Mouse (Mus musculus) ES-Bruce4 (cell line): ENCODE data around the gene Hist1h3i. TPM values are rescaled to one million over a fixed set of nuclear protein-coding genes. Genes with fewer than 3 reads are reported as not detected.
"Not testable (repeated sequence)": the region's sequence is repeated elsewhere in the genome, so short reads cannot be mapped to it uniquely, and the experiment has no call there.

ENCODE experiments used
- H3K27ac ChIP-seq: 2 replicates; pipeline ENCODE4 v1.5.1; 2012; ENCODE audit warnings: low read length, inconsistent platforms; ENCODE audit not compliant: insufficient read depth
- H3K27me3 ChIP-seq: 2 replicates; pipeline ENCODE4 v1.6.1; 2012; ENCODE audit warnings: mild to moderate bottlenecking, low read length, inconsistent platforms; ENCODE audit not compliant: control insufficient read depth, poor library complexity, insufficient read depth, severe bottlenecking
- H3K36me3 ChIP-seq: 2 replicates; pipeline ENCODE4 v1.6.1; 2012; ENCODE audit warnings: inconsistent platforms, mild to moderate bottlenecking, low read length, moderate library complexity; ENCODE audit not compliant: control insufficient read depth, poor library complexity, insufficient read depth, severe bottlenecking
- H3K4me1 ChIP-seq: one replicate; pipeline ENCODE4 v1.8.1; 2011; ENCODE audit warnings: low read length; ENCODE audit not compliant: control insufficient read depth, insufficient read depth
- H3K4me3 ChIP-seq: 2 replicates; pipeline ENCODE4 v1.5.1; 2011; ENCODE audit warnings: low read depth, mild to moderate bottlenecking, low read length
- H3K9ac ChIP-seq: 2 replicates; pipeline ENCODE4 v1.6.1; 2012; ENCODE audit warnings: low read depth, mild to moderate bottlenecking, inconsistent platforms; ENCODE audit not compliant: poor library complexity, severe bottlenecking
- H3K9me3 ChIP-seq: replicated peaks from 2 replicates; pipeline ENCODE4 v1.6.1; 2012; ENCODE audit warnings: mild to moderate bottlenecking, low read length, inconsistent platforms; ENCODE audit not compliant: control insufficient read depth, poor library complexity, insufficient read depth, severe bottlenecking
- CTCF ChIP-seq: IDR thresholded peaks from one replicate; pipeline ENCODE4 v1.8.1; 2011; ENCODE audit warnings: low read depth, low read length
- EP300 ChIP-seq: IDR thresholded peaks from 2 replicates; pipeline ENCODE4 v1.6.1; 2011; ENCODE audit warnings: low read depth, low read length; ENCODE audit not compliant: insufficient read depth
- POLR2A ChIP-seq: IDR thresholded peaks from one replicate; pipeline ENCODE4 v1.8.1; 2011; ENCODE audit warnings: low read length; ENCODE audit not compliant: insufficient read depth
- polyA plus RNA-seq: library from polyadenylated mRNA; stranded (reverse); fragments of >200 nt; gene quantifications from 2 replicates; pipeline ENCODE4 v1.2.4, GENCODE M21; 2011; ENCODE audit warnings: low read depth; ENCODE audit not compliant: missing spikeins, insufficient read depth, insufficient read length

Gene Hist1h3i
- polyA plus RNA-seq, 1 experiment = not detected

DNA sequence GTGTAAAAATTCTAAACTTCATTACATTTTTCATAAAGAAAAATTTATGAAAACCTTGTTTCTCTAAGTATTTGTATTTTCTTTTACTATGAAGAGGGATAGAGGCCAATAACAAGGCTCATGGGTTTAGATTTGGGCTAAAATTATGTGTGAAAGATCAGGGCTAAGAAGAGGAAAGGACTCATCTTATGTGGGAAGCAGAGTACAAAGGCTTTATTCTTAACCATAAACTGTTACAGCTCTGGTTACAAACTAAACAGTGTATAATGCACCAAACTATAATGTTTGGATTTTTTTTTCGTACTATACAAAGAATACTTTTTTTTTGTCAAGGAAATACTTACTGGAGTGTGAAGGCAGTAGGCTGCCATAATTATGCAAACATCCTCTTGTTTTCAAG, 27.5 kb downstream of the Hist1h3i start:
- TF ChIP-seq EP300 (no peak), POLR2A (no peak), CTCF (no peak)
- H3K27me3 ChIP-seq = no peaks in the 10 kb centered on the region
- H3K4me1 ChIP-seq = no peaks in the 10 kb centered on the region
- no peak overlapping the region for H3K9ac ChIP-seq
- H3K9me3 ChIP-seq = no peaks in the 10 kb centered on the region
- H3K36me3 ChIP-seq = no peaks in the 10 kb centered on the region
- H3K27ac ChIP-seq = no peak overlapping the region
- no peak overlapping the region for H3K4me3 ChIP-seq

DNA sequence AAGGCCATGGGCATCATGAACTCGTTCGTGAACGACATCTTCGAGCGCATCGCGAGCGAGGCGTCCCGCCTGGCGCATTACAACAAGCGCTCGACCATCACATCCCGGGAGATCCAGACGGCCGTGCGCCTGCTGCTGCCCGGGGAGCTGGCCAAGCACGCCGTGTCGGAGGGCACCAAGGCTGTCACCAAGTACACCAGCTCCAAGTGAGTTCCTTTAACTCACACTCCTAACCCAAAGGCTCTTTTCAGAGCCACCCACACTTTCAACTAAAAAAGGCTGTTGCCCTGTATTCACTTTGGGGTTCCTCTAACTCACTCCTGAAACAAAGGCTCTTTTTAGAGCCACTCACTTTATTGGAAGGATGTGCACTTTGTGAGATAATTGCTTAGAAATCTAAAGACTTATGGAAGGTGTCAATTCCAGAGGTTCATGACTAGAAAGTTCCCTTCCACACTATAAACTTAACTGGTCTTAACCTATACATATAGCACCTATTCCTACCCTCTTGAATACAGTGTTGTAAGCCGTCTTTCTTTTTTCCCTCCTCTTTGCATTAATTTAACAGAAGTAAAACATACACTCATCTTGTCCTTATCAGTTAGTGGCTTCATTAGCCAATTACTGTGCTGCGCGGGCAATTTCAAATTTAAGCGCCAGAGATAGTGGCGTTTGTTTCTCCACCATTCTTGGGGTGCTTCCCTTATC, 28.7 kb downstream of the Hist1h3i start:
- H3K27me3 ChIP-seq, H3K9me3 ChIP-seq, H3K36me3 ChIP-seq, H3K4me1 ChIP-seq: not testable (repeated sequence)
- Histone ChIP-seq H3K9ac (peak overlapping the region; percentile 90), H3K27ac (peak overlapping the region; percentile 80), H3K4me3 (peak overlapping the region; percentile 60)

DNA sequence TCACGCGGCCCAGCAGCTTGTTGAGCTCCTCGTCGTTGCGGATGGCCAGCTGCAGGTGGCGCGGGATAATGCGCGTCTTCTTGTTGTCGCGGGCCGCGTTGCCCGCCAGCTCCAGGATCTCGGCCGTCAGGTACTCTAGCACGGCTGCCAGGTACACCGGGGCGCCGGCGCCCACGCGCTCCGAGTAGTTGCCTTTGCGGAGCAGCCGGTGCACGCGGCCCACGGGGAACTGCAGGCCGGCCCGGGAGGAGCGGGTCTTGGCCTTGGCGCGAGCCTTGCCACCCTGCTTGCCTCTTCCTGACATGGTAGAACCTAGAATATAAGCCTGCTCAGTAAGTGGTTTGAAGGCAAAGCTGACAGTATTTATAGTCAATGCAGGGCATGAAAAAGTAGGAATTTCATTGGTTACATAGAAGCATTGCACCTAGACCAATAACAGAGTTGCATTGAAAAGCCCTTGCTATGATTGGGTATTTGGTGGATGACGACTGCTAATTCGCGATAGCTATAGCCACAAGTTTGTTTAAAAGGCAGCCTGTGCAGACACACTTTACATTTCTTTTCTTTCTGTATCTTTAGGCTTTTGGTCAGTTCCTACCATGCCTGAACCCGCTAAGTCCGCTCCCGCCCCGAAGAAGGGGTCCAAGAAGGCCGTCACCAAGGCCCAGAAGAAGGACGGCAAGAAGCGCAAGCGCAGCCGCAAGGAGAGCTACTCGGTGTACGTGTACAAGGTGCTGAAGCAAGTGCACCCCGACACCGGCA, 29.5 kb downstream of the Hist1h3i start, which contains the start of the genes Hist1h2ak and Hist1h2bn:
Hist1h2ak (minus strand) TSS at position 304 of the 762 bp plus-strand sequence.
Hist1h2bn (plus strand) TSS at position 600 of the 762 bp plus-strand sequence.
- H3K4me1 ChIP-seq, H3K9me3 ChIP-seq, H3K36me3 ChIP-seq, H3K27me3 ChIP-seq: not testable (repeated sequence)
- Histone ChIP-seq H3K27ac (peak within 1 kb of the TSS; percentile 84), H3K9ac (peak within 1 kb of the TSS; percentile 90), H3K4me3 (peak within 1 kb of the TSS; percentile 74)
- TF ChIP-seq POLR2A = peak; percentile 71

DNA sequence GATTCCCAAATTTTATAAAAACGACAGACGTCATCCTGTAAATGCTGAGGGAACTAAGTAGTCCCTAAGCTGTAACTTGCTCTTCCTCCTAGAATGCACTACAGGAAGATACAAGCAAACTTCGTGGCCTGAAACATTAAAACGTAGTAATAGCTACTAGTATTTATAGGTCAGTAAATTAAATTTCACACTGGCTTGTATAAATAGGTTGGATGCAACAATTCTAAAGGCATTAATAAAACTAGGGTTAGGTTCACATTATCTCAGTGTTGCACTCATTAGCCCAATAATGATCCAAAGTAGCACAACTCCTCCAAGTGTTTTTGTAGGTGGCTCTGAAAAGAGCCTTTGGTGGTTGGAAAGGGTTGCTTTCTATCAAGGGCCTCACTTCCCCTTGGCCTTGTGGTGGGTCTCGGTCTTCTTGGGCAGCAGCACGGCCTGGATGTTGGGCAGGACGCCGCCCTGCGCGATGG, 30.1 kb downstream of the Hist1h3i start:
- peak overlapping the region; percentile 73 for H3K9ac ChIP-seq
- TF ChIP-seq POLR2A (no peak), EP300 (no peak), CTCF (no peak)
- peak overlapping the region; percentile 74 for H3K4me3 ChIP-seq
- H3K27ac ChIP-seq = peak overlapping the region; percentile 84
- no peaks in the 10 kb centered on the region for H3K4me1 ChIP-seq
- H3K36me3 ChIP-seq = peaks cover 5% of the 10 kb centered on the region
- no peaks in the 10 kb centered on the region for H3K9me3 ChIP-seq
- no peaks in the 10 kb centered on the region for H3K27me3 ChIP-seq

DNA sequence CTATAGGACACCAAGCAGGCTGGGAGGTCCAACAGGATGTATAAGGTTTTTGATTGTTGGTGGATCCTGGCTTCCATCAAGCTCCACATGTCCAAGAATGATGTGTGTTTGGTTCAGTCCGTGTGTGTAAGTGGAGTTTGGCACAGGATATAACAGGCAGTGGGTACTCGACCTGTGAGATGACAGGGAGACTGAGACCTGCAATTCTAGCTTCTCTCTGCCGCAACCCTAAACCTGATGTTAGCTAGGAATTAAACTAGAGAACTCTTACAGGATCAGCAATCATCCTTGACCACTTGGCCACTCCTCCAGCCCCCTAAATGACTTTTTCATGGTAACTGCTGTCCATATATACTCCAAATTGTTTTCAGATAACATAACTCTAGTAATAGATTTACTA, 30.8 kb downstream of the Hist1h3i start:
- Histone ChIP-seq H3K27ac (peak overlapping the region; percentile 61), H3K4me3 (peak overlapping the region; percentile 12; the same call in 1 of the 2 replicates), H3K4me1 (no peaks in the 10 kb centered on the region), H3K9me3 (no peaks in the 10 kb centered on the region), H3K9ac (peak overlapping the region; percentile 73), H3K27me3 (no peaks in the 10 kb centered on the region), H3K36me3 (peaks cover 5% of the 10 kb centered on the region)
- TF ChIP-seq CTCF (no peak), EP300 (no peak), POLR2A (no peak)

DNA sequence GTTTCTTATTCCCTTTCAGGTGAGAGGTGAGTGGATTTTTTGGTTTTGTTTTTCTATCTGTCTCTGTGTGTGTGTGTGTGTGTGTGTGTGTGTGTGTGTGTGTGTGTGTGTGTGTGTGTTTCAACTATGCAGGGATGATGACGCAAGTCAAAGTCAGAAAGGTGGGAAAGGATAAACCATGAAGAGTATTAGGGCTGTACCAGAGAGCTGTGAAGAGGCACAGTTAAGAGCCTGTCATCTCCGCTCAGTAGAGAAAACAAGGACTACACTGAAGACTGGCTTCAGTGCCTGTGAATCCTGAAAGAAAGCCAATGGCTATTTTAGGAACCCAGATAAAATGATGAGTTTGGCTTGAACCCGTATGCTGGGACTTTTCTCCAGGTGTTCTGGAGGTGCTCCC, 31.3 kb downstream of the Hist1h3i start:
- Histone ChIP-seq H3K36me3 (peaks cover 5% of the 10 kb centered on the region), H3K27ac (no peak overlapping the region; the same call in 1 of the 2 replicates), H3K4me1 (no peaks in the 10 kb centered on the region), H3K27me3 (no peaks in the 10 kb centered on the region), H3K9ac (peak overlapping the region; percentile 73; the same call in 1 of the 2 replicates), H3K4me3 (no peak overlapping the region), H3K9me3 (no peaks in the 10 kb centered on the region)
- no peak for TF ChIP-seq CTCF
